In the genomic region with DNA sequence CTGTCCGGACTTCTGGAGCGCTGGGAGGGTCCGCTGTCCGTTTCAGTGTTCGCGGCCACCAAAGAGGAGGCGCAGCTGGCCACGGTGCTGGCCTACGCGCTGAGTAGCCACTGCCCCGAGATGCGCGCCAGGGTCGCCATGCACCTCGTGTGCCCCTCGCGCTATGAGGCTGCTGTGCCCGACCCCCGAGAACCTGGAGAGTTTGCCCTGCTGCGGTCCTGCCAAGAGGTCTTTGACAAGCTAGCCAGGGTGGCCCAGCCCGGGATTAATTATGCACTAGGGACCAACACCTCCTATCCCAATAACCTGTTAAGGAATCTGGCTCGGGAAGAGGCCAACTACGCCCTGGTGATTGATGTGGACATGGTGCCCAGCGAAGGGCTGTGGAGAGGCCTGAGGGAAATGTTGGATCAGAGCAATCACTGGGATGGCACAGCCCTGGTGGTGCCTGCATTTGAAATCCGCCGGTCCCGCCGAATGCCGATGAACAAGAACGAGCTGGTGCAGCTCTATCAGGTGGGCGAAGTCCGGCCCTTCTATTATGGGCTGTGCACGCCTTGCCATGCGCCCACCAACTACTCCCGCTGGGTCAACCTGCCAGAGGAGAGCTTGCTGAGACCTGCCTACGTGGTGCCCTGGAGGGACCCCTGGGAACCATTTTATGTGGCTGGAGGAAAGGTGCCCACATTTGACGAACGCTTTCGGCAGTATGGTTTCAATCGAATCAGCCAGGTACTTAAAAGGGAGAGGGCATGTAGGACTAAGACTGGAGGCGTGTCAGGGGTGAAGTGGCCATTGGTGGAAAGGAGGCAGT, we compare ENCODE assay signal across 8 mouse cellular contexts. TPM values are rescaled to one million over a fixed set of nuclear protein-coding genes. Genes with fewer than 3 reads are reported as not detected.
DNase-seq lines count a peak whose midpoint lies in the region; ATAC-seq and TF ChIP-seq lines count a peak whose summit lies in the region.

No protein-coding gene starts in this region.

- no peak for TF ChIP-seq CTCF in gastrocnemius, adult 2 months (IDR thresholded peaks at IDR 0.05)

- peak overlapping the region; percentile 91 for H3K9ac ChIP-seq in intestine, embryonic 15.5 days

- H3K9me3 ChIP-seq in intestine, embryonic 15.5 days: no peaks in the 10 kb centered on the region
- H3K9me3 ChIP-seq in midbrain, embryonic 10.5 days (replicated peaks): no peaks in the 10 kb centered on the region

- WGBS in intestine, embryonic 15.5 days: 11% methylated on average over 41 of the region's 41 CpGs
- 15% methylated on average over 41 of the region's 41 CpGs for WGBS in midbrain, embryonic 10.5 days

- H3K27me3 ChIP-seq in intestine, embryonic 15.5 days (replicated peaks): no peaks in the 10 kb centered on the region
- H3K27me3 ChIP-seq in midbrain, embryonic 10.5 days (ENCODE audit: low read depth, poor library complexity, severe bottlenecking): peaks cover 9% of the 10 kb centered on the region

- H3K4me1 ChIP-seq in intestine, embryonic 15.5 days (replicated peaks): peaks cover 24% of the 10 kb centered on the region
- peaks cover 49% of the 10 kb centered on the region for H3K4me1 ChIP-seq in midbrain, embryonic 10.5 days

- ATAC-seq in intestine, embryonic 15.5 days: peak; percentile 7

- H3K27ac ChIP-seq in gastrocnemius, adult 2 months: peak overlapping the region; percentile 94
- H3K27ac ChIP-seq in intestine, embryonic 15.5 days: peak overlapping the region; percentile 65
- H3K27ac ChIP-seq in midbrain, embryonic 10.5 days (replicated peaks): peak overlapping the region; percentile 92

- intact Hi-C loops in gastrocnemius, adult 2 months (cut with DNase I): loop anchor here (5.0 kb wide), 1 partner anchor 48 kb away; a partner anchor contains a TSS

- peak overlapping the region; percentile 84 for H3K4me3 ChIP-seq in gastrocnemius, adult 2 months
- H3K4me3 ChIP-seq in intestine, embryonic 15.5 days (replicated peaks): peak overlapping the region; percentile 64
- peak overlapping the region; percentile 95 for H3K4me3 ChIP-seq in midbrain, embryonic 10.5 days

- no peaks in the 10 kb centered on the region for H3K36me3 ChIP-seq in intestine, embryonic 15.5 days
- peaks cover 19% of the 10 kb centered on the region for H3K36me3 ChIP-seq in midbrain, embryonic 10.5 days

- peak; percentile 48 for DNase-seq in gastrocnemius, adult 2 months
- no peak for DNase-seq in gastrocnemius, postnatal 25 days
- peak; percentile 37 for DNase-seq in thymus, postnatal 4 days
- DNase-seq in thymus, adult 18-20 months: no peak
- no peak for DNase-seq in midbrain, embryonic 10.5 days (ENCODE audit: low spot score)
- no peak for DNase-seq in retina, embryonic 14.5 days (ENCODE audit: low spot score)
- DNase-seq in spleen, postnatal 4 days (ENCODE audit: low spot score in 2 of 2): no peak

- H3K4me2 ChIP-seq in intestine, embryonic 15.5 days (replicated peaks): peak overlapping the region; percentile 94

RNA-seq across cellular contexts. Expression of a gene that starts 0.8 kb away (rescaled TPM):
- total RNA-seq in gastrocnemius, adult 2 months (2021): under 1 TPM; 0.46 to 0.59 TPM
- 1 to 10 TPM in 1 of 2 experiments, under 1 TPM in 1; 0.26 to 1.4 TPM for total RNA-seq in gastrocnemius, postnatal 25 days (2021)
- 2.4 and 2.8 TPM in 2 replicates for polyA plus RNA-seq in intestine, embryonic 15.5 days (2015; fragmentation: Nextera tagmentation; extraction: Ambion mirVana)
- 2.2 and 4.4 TPM in 2 replicates for polyA plus RNA-seq in midbrain, embryonic 10.5 days (2016; fragmentation: Nextera tagmentation; extraction: Ambion mirVana)

RNA-seq across cellular contexts. Expression of a gene that starts 0.9 kb away (rescaled TPM):
- total RNA-seq in gastrocnemius, adult 2 months (2021): 10 to 100 TPM; 20.0 to 22.4 TPM
- total RNA-seq in gastrocnemius, postnatal 25 days (2021): 10 to 100 TPM; 17.9 to 20.1 TPM
- polyA plus RNA-seq in intestine, embryonic 15.5 days (2015; fragmentation: Nextera tagmentation; extraction: Ambion mirVana): 36.1 and 36.2 TPM in 2 replicates
- polyA plus RNA-seq in midbrain, embryonic 10.5 days (2016; fragmentation: Nextera tagmentation; extraction: Ambion mirVana): 39.4 and 42.1 TPM in 2 replicates

RNA-seq across cellular contexts. Expression of a gene that starts 1.6 kb away (rescaled TPM):
- 10 to 100 TPM; 14.7 to 15.1 TPM for total RNA-seq in gastrocnemius, adult 2 months (2021)
- total RNA-seq in gastrocnemius, postnatal 25 days (2021): 10 to 100 TPM; 11.6 to 12.6 TPM
- polyA plus RNA-seq in intestine, embryonic 15.5 days (2015; fragmentation: Nextera tagmentation; extraction: Ambion mirVana): 37.5 and 44.7 TPM in 2 replicates
- 83.2 and 85.6 TPM in 2 replicates for polyA plus RNA-seq in midbrain, embryonic 10.5 days (2016; fragmentation: Nextera tagmentation; extraction: Ambion mirVana)

RNA-seq across cellular contexts. Expression of a gene that starts 10.8 kb away (rescaled TPM):
- 1 to 10 TPM in 1 of 2 experiments, under 1 TPM in 1; 0.99 to 1.3 TPM for total RNA-seq in gastrocnemius, adult 2 months (2021)
- total RNA-seq in gastrocnemius, postnatal 25 days (2021): 1 to 10 TPM; 1.3 to 2.1 TPM
- 2.7 and 3.9 TPM in 2 replicates for polyA plus RNA-seq in intestine, embryonic 15.5 days (2015; fragmentation: Nextera tagmentation; extraction: Ambion mirVana)
- 2.5 and 2.8 TPM in 2 replicates for polyA plus RNA-seq in midbrain, embryonic 10.5 days (2016; fragmentation: Nextera tagmentation; extraction: Ambion mirVana)

RNA-seq across cellular contexts. Expression of a gene that starts 15.8 kb away (rescaled TPM):
- total RNA-seq in gastrocnemius, adult 2 months (2021): 1 to 10 TPM; 6.0 to 8.6 TPM
- 10 to 100 TPM in 1 of 2 experiments, 1 to 10 TPM in 1; 7.9 to 11.6 TPM for total RNA-seq in gastrocnemius, postnatal 25 days (2021)
- polyA plus RNA-seq in intestine, embryonic 15.5 days (2015; fragmentation: Nextera tagmentation; extraction: Ambion mirVana): 4.6 and 4.9 TPM in 2 replicates
- polyA plus RNA-seq in midbrain, embryonic 10.5 days (2016; fragmentation: Nextera tagmentation; extraction: Ambion mirVana): 7.4 and 8.6 TPM in 2 replicates

Comparison
In these comparisons a context has a peak if more than half of its experiments do, and no peak if none do; other contexts are left out.
1. DNase-seq: peak in gastrocnemius, adult 2 months (single experiment) and thymus, postnatal 4 days (single experiment); none in gastrocnemius, postnatal 25 days (single experiment), thymus, adult 18-20 months (0 of 2), midbrain, embryonic 10.5 days (single experiment), retina, embryonic 14.5 days (single experiment) and spleen, postnatal 4 days (0 of 2).
2. Peak in every context shown above with its lines, with median percentiles within 50 percentile points of each other: H3K27ac ChIP-seq and H3K4me3 ChIP-seq.